Mouse (Mus musculus) bone marrow, adult 2 months (tissue): ENCODE data around the gene Tshr.

Experiments
- CTCF ChIP-seq: fragments of 200-500 bp; IDR thresholded peaks from 2 replicates; pipeline ENCODE4 v1.5.1; 2011; ENCODE audit warnings: low read length, control low read depth; ENCODE audit not compliant: control insufficient read depth, insufficient read depth
- POLR2A ChIP-seq: fragments of 200-500 bp; IDR thresholded peaks from 2 replicates; pipeline ENCODE4 v1.6.1; 2011; ENCODE audit warnings: low read depth, mild to moderate bottlenecking, control low read depth, low read length, borderline replicate concordance; ENCODE audit not compliant: control insufficient read depth

- TF ChIP-seq CTCF: no peak
- no peak for TF ChIP-seq POLR2A
Observed at GRCm38 (mm10) chr12:91410306-91410705, 25.9 kb downstream of the Tshr start.
